Mouse (Mus musculus) 3134 (cell line): Measurements from ENCODE around the gene Apba1.

Source experiments
- DNase-seq: peaks from one replicate; pipeline ENCODE4 v3.0.0-alpha.2; 2011; ENCODE audit warnings: low spot score; ENCODE audit not compliant: insufficient read length; ENCODE audit errors: extremely low read depth

The Apba1 gene

GRCm38 (mm10) chr19:23967156-23967555, 208.5 kb downstream of the Apba1 start:
- peak; percentile 62 for DNase-seq

- DNase-seq, result no peak
Observed at GRCm38 (mm10) chr19:23968125-23968861, 209.6 kb downstream of the Apba1 start.

GRCm38 (mm10) chr19:23968862-23969225, 210.2 kb downstream of the Apba1 start:
- no peak for DNase-seq

- DNase-seq, result no peak
Observed at GRCm38 (mm10) chr19:23970374-23970773, 211.7 kb downstream of the Apba1 start.

GRCm38 (mm10) chr19:23971391-23971790, 212.7 kb downstream of the Apba1 start:
- peak; percentile 47 for DNase-seq

GRCm38 (mm10) chr19:23972881-23973649, 214.4 kb downstream of the Apba1 start:
- DNase-seq, result peak; percentile 49

- DNase-seq, result no peak
Observed at GRCm38 (mm10) chr19:23977901-23978443, 219.3 kb downstream of the Apba1 start.

GRCm38 (mm10) chr19:23980598-23980997, 221.9 kb downstream of the Apba1 start:
- no peak for DNase-seq

- DNase-seq, result no peak
Observed at GRCm38 (mm10) chr19:23984186-23984585, 225.5 kb downstream of the Apba1 start.

- peak; percentile 16 for DNase-seq
Observed at GRCm38 (mm10) chr19:23987291-23987690, 228.6 kb downstream of the Apba1 start.

GRCm38 (mm10) chr19:23988166-23988565, 229.5 kb downstream of the Apba1 start:
- no peak for DNase-seq

- no peak for DNase-seq
Observed at GRCm38 (mm10) chr19:23995766-23996399, 237.2 kb downstream of the Apba1 start.
